Mouse (Mus musculus) stomach, embryonic 15.5 days (tissue): ENCODE data around the gene Bpi. TPM values are rescaled to one million over a fixed set of nuclear protein-coding genes. Genes with fewer than 3 reads are reported as not detected.
A peak's percentile ranks its signal among the peaks of the same experiment; 100 is the strongest.

ENCODE experiments used
- ATAC-seq: fragments of 200-750 bp; cut with Nextera tagmentation; 2 replicates; pipeline ENCODE4 v1.8.0; 2017; ENCODE audit warnings: low read depth, moderate number of reproducible peaks, moderate TSS enrichment; ENCODE audit not compliant: insufficient read depth, low FRiP score
- H3K27ac ChIP-seq: fragments of 300-500 bp; sonication (generic); 2 replicates; pipeline ENCODE4 v1.5.1; 2015; ENCODE audit warnings: mild to moderate bottlenecking, inconsistent platforms
- H3K27me3 ChIP-seq: fragments of 300-500 bp; sonication (generic); replicated peaks from 2 replicates; pipeline ENCODE4 v1.6.1; 2015; ENCODE audit warnings: inconsistent platforms
- H3K36me3 ChIP-seq: fragments of 300-500 bp; sonication (generic); 2 replicates; pipeline ENCODE4 v1.6.1; 2015; ENCODE audit warnings: inconsistent platforms
- H3K4me1 ChIP-seq: fragments of 300-500 bp; sonication (generic); 2 replicates; pipeline ENCODE4 v1.6.1; 2015; ENCODE audit warnings: inconsistent platforms
- H3K4me2 ChIP-seq: fragments of 300-500 bp; sonication (generic); 2 replicates; pipeline ENCODE4 v1.6.1; 2015; ENCODE audit warnings: mild to moderate bottlenecking, inconsistent platforms
- H3K4me3 ChIP-seq: fragments of 300-500 bp; sonication (generic); replicated peaks from 2 replicates; pipeline ENCODE4 v1.5.1; 2015; ENCODE audit warnings: inconsistent platforms
- H3K9ac ChIP-seq: fragments of 300-500 bp; sonication (generic); 2 replicates; pipeline ENCODE4 v1.6.1; 2015; ENCODE audit warnings: inconsistent platforms
- H3K9me3 ChIP-seq: fragments of 300-500 bp; sonication (generic); 2 replicates; pipeline ENCODE4 v1.6.1; 2016; ENCODE audit warnings: inconsistent platforms
- WGBS: fragments of 180-500 bp; shearing (Covaris S2); methylation state at CpG from one replicate; pipeline ENCODE4 v1.1.7; 2015; 5-methylcytosine and 5-hydroxymethylcytosine counted together
- polyA plus RNA-seq: library from polyadenylated mRNA; unstranded; fragments of >200 nt; fragmentation: Nextera tagmentation; extraction: Ambion mirVana; gene quantifications from 2 replicates; pipeline ENCODE4 v1.2.1, GENCODE M21; 2015

The Bpi gene
- polyA plus RNA-seq, 1 experiment from 2014 or later: not detected

GRCm38 (mm10) chr2:158305948-158306695 lies 48.2 kb downstream of the Bpi start, which contains the start of gene Lbp:
Gene Lbp, plus strand, starts transcription at chr2:158306493.
- WGBS: 24% methylated on average over 13 of the region's 13 CpGs
- Histone ChIP-seq H3K27ac (peak within 1 kb of the TSS; percentile 28; the same call in 1 of the 2 replicates), H3K27me3 (no peaks in the 10 kb centered on the region), H3K4me3 (no peak within 1 kb of the TSS), H3K9me3 (no peaks in the 10 kb centered on the region), H3K4me2 (peak within 1 kb of the TSS; percentile 24), H3K36me3 (no peaks in the 10 kb centered on the region), H3K9ac (no peak within 1 kb of the TSS), H3K4me1 (0 out of 2 replicates have a peak, but pooled peaks cover 6% of the 10 kb centered on the region)
- peak; percentile 74 for ATAC-seq

GRCm38 (mm10) chr2:158306696-158307049 lies 48.8 kb downstream of the Bpi start:
- Histone ChIP-seq H3K27me3 (no peaks in the 10 kb centered on the region), H3K9me3 (no peaks in the 10 kb centered on the region), H3K27ac (peak overlapping the region; percentile 28; the same call in 1 of the 2 replicates), H3K36me3 (no peaks in the 10 kb centered on the region), H3K4me3 (no peak overlapping the region), H3K4me2 (peak overlapping the region; percentile 3; the same call in 1 of the 2 replicates), H3K4me1 (0 out of 2 replicates have a peak, but pooled peaks cover 6% of the 10 kb centered on the region), H3K9ac (no peak overlapping the region)
- WGBS: 34% methylated on average over 6 of the region's 6 CpGs
- no peak for ATAC-seq

- H3K9me3 ChIP-seq: no peaks in the 10 kb centered on the region
- H3K4me2 ChIP-seq: no peak overlapping the region
- H3K9ac ChIP-seq: no peak overlapping the region
- no peak overlapping the region for H3K27ac ChIP-seq
- 0 out of 2 replicates have a peak, but pooled peaks cover 6% of the 10 kb centered on the region for H3K4me1 ChIP-seq
- H3K36me3 ChIP-seq: no peaks in the 10 kb centered on the region
- no peaks in the 10 kb centered on the region for H3K27me3 ChIP-seq
- H3K4me3 ChIP-seq: no peak overlapping the region
- 53% methylated on average over 5 of the region's 5 CpGs for WGBS
- ATAC-seq: no peak
These were observed 50.4 kb downstream of the Bpi start for GRCm38 (mm10) chr2:158308276-158308675.

- no peaks in the 10 kb centered on the region for H3K9me3 ChIP-seq
- no peaks in the 10 kb centered on the region for H3K27me3 ChIP-seq
- 80% methylated on average over 1 of the region's 1 CpGs for WGBS
- ATAC-seq: no peak
- no peak overlapping the region for H3K4me3 ChIP-seq
- no peaks in the 10 kb centered on the region for H3K4me1 ChIP-seq
- H3K27ac ChIP-seq: no peak overlapping the region
- no peak overlapping the region for H3K4me2 ChIP-seq
- no peak overlapping the region for H3K9ac ChIP-seq
- no peaks in the 10 kb centered on the region for H3K36me3 ChIP-seq
These were observed 55.2 kb downstream of the Bpi start for GRCm38 (mm10) chr2:158313089-158313488.

GRCm38 (mm10) chr2:158316371-158316770 lies 58.5 kb downstream of the Bpi start:
- H3K9me3 ChIP-seq: no peaks in the 10 kb centered on the region
- no peak overlapping the region for H3K9ac ChIP-seq
- H3K36me3 ChIP-seq: no peaks in the 10 kb centered on the region
- H3K27me3 ChIP-seq: no peaks in the 10 kb centered on the region
- 72% methylated on average over 8 of the region's 8 CpGs for WGBS
- ATAC-seq: no peak
- no peak overlapping the region for H3K27ac ChIP-seq
- H3K4me3 ChIP-seq: no peak overlapping the region
- H3K4me2 ChIP-seq: no peak overlapping the region
- H3K4me1 ChIP-seq: no peaks in the 10 kb centered on the region

- no peak overlapping the region for H3K27ac ChIP-seq
These were observed 59.1 kb downstream of the Bpi start for GRCm38 (mm10) chr2:158317026-158317425.

GRCm38 (mm10) chr2:158321596-158321995 lies 63.7 kb downstream of the Bpi start:
- Histone ChIP-seq H3K4me3 (no peak overlapping the region), H3K36me3 (no peaks in the 10 kb centered on the region), H3K27me3 (no peaks in the 10 kb centered on the region), H3K9ac (no peak overlapping the region), H3K27ac (no peak overlapping the region), H3K4me1 (no peaks in the 10 kb centered on the region), H3K9me3 (no peaks in the 10 kb centered on the region), H3K4me2 (no peak overlapping the region)
- WGBS: 85% methylated on average over 6 of the region's 6 CpGs
- no peak for ATAC-seq

More at GRCm38 (mm10) chr2:158317026-158317425, 59.1 kb downstream of the Bpi start:
- H3K4me1 ChIP-seq: no peaks in the 10 kb centered on the region
- H3K9me3 ChIP-seq: no peaks in the 10 kb centered on the region
- 20% methylated on average over 5 of the region's 5 CpGs for WGBS
- H3K4me2 ChIP-seq: no peak overlapping the region
- H3K4me3 ChIP-seq: no peak overlapping the region
- no peak for ATAC-seq
- no peaks in the 10 kb centered on the region for H3K27me3 ChIP-seq
- no peak overlapping the region for H3K9ac ChIP-seq
- H3K36me3 ChIP-seq: no peaks in the 10 kb centered on the region

- Histone ChIP-seq H3K9me3 (no peaks in the 10 kb centered on the region), H3K9ac (no peak overlapping the region), H3K4me1 (no peaks in the 10 kb centered on the region), H3K4me3 (no peak overlapping the region), H3K36me3 (no peaks in the 10 kb centered on the region), H3K27me3 (no peaks in the 10 kb centered on the region), H3K4me2 (no peak overlapping the region), H3K27ac (no peak overlapping the region)
- ATAC-seq: no peak
- 61% methylated on average over 3 of the region's 3 CpGs for WGBS
These were observed 65.0 kb downstream of the Bpi start for GRCm38 (mm10) chr2:158322845-158323244.

GRCm38 (mm10) chr2:158324531-158325190 lies 66.8 kb downstream of the Bpi start:
- H3K27me3 ChIP-seq: no peaks in the 10 kb centered on the region
- no peak overlapping the region for H3K27ac ChIP-seq
- no peaks in the 10 kb centered on the region for H3K36me3 ChIP-seq
- ATAC-seq: no peak
- no peak overlapping the region for H3K4me3 ChIP-seq
- WGBS: 56% methylated on average over 10 of the region's 10 CpGs
- no peaks in the 10 kb centered on the region for H3K4me1 ChIP-seq
- no peaks in the 10 kb centered on the region for H3K9me3 ChIP-seq
- H3K4me2 ChIP-seq: no peak overlapping the region
- no peak overlapping the region for H3K9ac ChIP-seq

GRCm38 (mm10) chr2:158325609-158326008 lies 67.7 kb downstream of the Bpi start:
- H3K4me3 ChIP-seq: no peak overlapping the region
- H3K27me3 ChIP-seq: no peaks in the 10 kb centered on the region
- no peak overlapping the region for H3K9ac ChIP-seq
- 86% methylated on average over 8 of the region's 8 CpGs for WGBS
- H3K4me1 ChIP-seq: no peaks in the 10 kb centered on the region
- H3K9me3 ChIP-seq: no peaks in the 10 kb centered on the region
- H3K27ac ChIP-seq: no peak overlapping the region
- no peak for ATAC-seq
- no peaks in the 10 kb centered on the region for H3K36me3 ChIP-seq
- H3K4me2 ChIP-seq: no peak overlapping the region
